Mouse (Mus musculus): ENCODE results near the gene Padi2. TPM values are rescaled to one million over a fixed set of nuclear protein-coding genes. Genes with fewer than 3 reads are reported as not detected.
A peak's percentile ranks its signal among the peaks of the same experiment; 100 is the strongest.

Gene Padi2
- polyA plus RNA-seq, 1 experiment from 2014 or later, result 3.8 TPM

GRCm38 (mm10) chr4:140986711-140987395, 80.7 kb downstream of the Padi2 start, which contains the start of gene Atp13a2:
Atp13a2 (plus strand) TSS chr4:140986873.
- no peaks in the 10 kb centered on the region for H3K27me3 ChIP-seq (ENCODE audit: control insufficient read depth, insufficient read depth, low read length)
- H3K9me3 ChIP-seq (replicated peaks; ENCODE audit: control insufficient read depth, low read length), result no peaks in the 10 kb centered on the region
- peak; percentile 86 for ATAC-seq (replicated peaks; ENCODE audit: insufficient number of reproducible peaks, low FRiP score, low TSS enrichment)
- peak within 1 kb of the TSS; percentile 91 for H3K4me3 ChIP-seq (ENCODE audit: low read depth, low read length)
- no peaks in the 10 kb centered on the region for H3K36me3 ChIP-seq (ENCODE audit: control insufficient read depth, insufficient read depth, low read length)
- H3K4me2 ChIP-seq, result peak within 1 kb of the TSS; percentile 93
- H3K9ac ChIP-seq (ENCODE audit: low read depth, low read length), result peak within 1 kb of the TSS; percentile 90
- H3K4me1 ChIP-seq (ENCODE audit: control insufficient read depth, insufficient read depth, low read length), result peaks cover 16% of the 10 kb centered on the region
- WGBS (ENCODE audit: insufficient replicate concordance), result under 1% methylated on average over 54 of the region's 58 CpGs
- no peak within 1 kb of the TSS for H3K27ac ChIP-seq (ENCODE audit: low read depth, low read length)

DNA sequence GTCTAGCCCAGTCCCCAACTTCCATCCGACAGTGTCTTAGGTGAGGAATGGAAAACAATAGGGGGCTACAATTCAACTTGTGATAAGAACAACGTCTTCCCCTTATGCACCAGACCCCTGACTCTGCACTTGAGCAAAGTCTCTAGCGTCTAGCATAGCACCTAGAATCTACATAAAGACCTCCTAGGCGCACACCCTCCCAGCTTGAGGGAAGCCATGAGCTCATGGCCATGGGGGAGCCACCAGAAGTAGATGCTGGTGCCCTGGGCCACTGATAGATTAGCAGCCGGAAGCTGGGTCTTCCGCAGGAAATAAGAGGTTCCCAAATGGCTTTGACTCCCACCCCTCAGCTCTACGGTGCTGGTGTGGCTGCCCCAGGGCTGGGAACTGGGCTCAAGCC, 81.3 kb downstream of the Padi2 start:
- WGBS (ENCODE audit: insufficient replicate concordance), result 22% methylated on average over 7 of the region's 7 CpGs

DNA sequence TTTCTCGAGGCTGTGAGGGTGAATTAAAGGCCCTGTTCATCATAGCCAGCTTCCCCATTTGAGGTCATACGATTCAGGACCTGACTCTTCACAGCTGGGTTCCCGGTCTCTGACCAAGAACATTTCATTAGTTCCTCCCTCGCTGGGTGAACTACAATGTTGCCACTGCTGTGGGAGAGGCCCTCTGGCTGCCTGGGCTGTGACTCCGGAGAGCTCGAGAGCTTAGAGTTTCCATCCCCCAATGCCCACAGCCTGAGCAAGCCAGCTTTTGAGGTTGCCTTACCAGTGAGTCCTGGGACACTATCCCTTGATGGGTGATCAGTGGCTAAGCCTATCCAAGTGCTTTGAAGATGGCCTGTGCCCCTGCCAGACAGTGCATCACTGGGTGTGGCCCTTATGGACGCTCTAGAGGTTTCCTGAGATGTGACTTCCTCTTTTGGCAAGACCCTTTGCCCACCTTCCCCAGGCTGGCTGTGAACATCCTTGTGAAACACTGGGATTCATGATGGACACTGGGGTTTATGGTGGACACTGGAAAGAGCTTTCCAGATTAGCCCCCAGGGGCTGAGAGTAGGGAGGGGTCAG, 82.7 kb downstream of the Padi2 start:
- no peak for ATAC-seq (replicated peaks; ENCODE audit: insufficient number of reproducible peaks, low FRiP score, low TSS enrichment)
- no peaks in the 10 kb centered on the region for H3K27me3 ChIP-seq (ENCODE audit: control insufficient read depth, insufficient read depth, low read length)
- peaks cover 6% of the 10 kb centered on the region; the same call in 1 of the 2 replicates for H3K36me3 ChIP-seq (ENCODE audit: control insufficient read depth, insufficient read depth, low read length)
- no peaks in the 10 kb centered on the region for H3K9me3 ChIP-seq (replicated peaks; ENCODE audit: control insufficient read depth, low read length)
- no peak overlapping the region for H3K9ac ChIP-seq (ENCODE audit: low read depth, low read length)
- H3K4me2 ChIP-seq, result peak overlapping the region; percentile 93
- 67% methylated on average over 7 of the region's 7 CpGs for whole genome bisulfite sequencing (ENCODE audit: insufficient replicate concordance)
- H3K4me3 ChIP-seq (ENCODE audit: low read depth, low read length), result no peak overlapping the region
- H3K27ac ChIP-seq (ENCODE audit: low read depth, low read length), result no peak overlapping the region
- H3K4me1 ChIP-seq (ENCODE audit: control insufficient read depth, insufficient read depth, low read length), result peaks cover 9% of the 10 kb centered on the region

More for the DNA sequence above, 81.3 kb downstream of the Padi2 start:
- no peak for ATAC-seq (replicated peaks; ENCODE audit: insufficient number of reproducible peaks, low FRiP score, low TSS enrichment)
- Histone ChIP-seq H3K9me3 (replicated peaks; ENCODE audit: control insufficient read depth, low read length) (no peaks in the 10 kb centered on the region), H3K4me3 (ENCODE audit: low read depth, low read length) (peak overlapping the region; percentile 91), H3K4me2 (peak overlapping the region; percentile 93), H3K4me1 (ENCODE audit: control insufficient read depth, insufficient read depth, low read length) (peaks cover 16% of the 10 kb centered on the region), H3K27ac (ENCODE audit: low read depth, low read length) (no peak overlapping the region), H3K27me3 (ENCODE audit: control insufficient read depth, insufficient read depth, low read length) (no peaks in the 10 kb centered on the region), H3K36me3 (ENCODE audit: control insufficient read depth, insufficient read depth, low read length) (0 out of 2 replicates have a peak, but pooled peaks cover 4% of the 10 kb centered on the region), H3K9ac (ENCODE audit: low read depth, low read length) (peak overlapping the region; percentile 90)

DNA sequence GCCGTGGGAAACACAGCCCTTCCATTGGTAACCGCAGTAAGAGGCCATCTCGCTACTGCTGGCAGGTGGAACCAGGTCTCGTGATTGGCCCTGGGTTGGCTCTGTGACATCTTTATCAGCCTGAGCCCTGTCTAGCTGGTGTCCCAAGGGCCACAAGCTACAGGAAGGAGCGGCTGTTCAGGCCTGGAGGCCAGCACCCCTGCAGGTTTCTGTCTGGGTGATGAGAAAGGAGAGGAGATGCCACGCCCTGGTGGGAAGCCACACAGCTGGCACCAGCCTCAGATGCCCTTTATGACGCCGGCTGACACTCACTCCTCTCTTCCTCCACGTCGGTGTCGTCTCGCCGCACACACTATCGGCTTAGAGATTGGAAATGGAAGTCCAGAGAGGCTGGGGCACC, 83.3 kb downstream of the Padi2 start:
- no peaks in the 10 kb centered on the region for H3K27me3 ChIP-seq (ENCODE audit: control insufficient read depth, insufficient read depth, low read length)
- peaks cover 6% of the 10 kb centered on the region; the same call in 1 of the 2 replicates for H3K36me3 ChIP-seq (ENCODE audit: control insufficient read depth, insufficient read depth, low read length)
- H3K4me3 ChIP-seq (ENCODE audit: low read depth, low read length), result no peak overlapping the region
- no peak overlapping the region for H3K4me2 ChIP-seq
- WGBS (ENCODE audit: insufficient replicate concordance), result 82% methylated on average over 14 of the region's 14 CpGs
- no peak overlapping the region for H3K9ac ChIP-seq (ENCODE audit: low read depth, low read length)
- no peak for ATAC-seq (replicated peaks; ENCODE audit: insufficient number of reproducible peaks, low FRiP score, low TSS enrichment)
- H3K4me1 ChIP-seq (ENCODE audit: control insufficient read depth, insufficient read depth, low read length), result peaks cover 9% of the 10 kb centered on the region
- no peaks in the 10 kb centered on the region for H3K9me3 ChIP-seq (replicated peaks; ENCODE audit: control insufficient read depth, low read length)
- no peak overlapping the region for H3K27ac ChIP-seq (ENCODE audit: low read depth, low read length)

DNA sequence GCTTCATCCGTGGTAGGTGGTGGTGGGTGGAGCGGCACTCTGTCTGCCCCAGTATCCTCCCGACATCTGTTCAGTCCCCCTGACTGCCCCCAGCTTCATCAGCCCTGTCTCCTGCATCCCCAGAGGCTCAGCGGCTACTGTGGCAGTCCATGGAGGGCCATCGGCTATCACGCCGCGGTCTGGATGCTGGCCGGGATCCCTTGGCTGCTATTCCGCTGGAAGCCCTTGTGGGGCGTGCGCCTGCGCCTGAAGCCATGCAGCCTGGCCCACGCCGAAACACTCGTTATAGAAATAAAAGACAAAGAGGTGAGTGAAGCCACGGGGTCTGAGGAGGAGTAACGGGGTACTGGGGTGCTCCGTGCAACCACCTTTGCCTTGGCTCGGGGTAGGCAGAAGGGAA, 86.1 kb downstream of the Padi2 start:
- H3K4me3 ChIP-seq (ENCODE audit: low read depth, low read length), result no peak overlapping the region

DNA sequence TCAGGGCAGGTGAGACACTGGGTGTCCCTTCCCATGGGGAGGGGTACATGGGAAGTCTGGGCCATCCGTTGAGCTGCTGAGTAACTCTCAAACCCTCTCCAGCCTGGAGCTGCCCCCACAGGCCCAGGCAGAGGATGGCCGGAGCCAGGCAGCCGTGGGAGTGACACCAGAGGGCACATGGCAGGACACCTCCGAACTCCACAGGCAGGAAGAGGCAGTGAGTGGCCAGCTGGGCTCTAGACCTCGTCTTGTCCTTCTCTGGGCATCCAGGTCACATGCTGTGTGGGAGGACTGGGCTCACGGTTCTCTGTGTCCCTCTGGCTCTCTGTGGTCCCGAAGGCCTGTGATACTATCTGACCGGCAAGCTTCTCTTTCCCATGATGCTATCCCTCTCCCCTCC, 87.7 kb downstream of the Padi2 start:
- Histone ChIP-seq H3K36me3 (ENCODE audit: control insufficient read depth, insufficient read depth, low read length) (peaks cover 24% of the 10 kb centered on the region), H3K4me1 (ENCODE audit: control insufficient read depth, insufficient read depth, low read length) (no peaks in the 10 kb centered on the region), H3K27me3 (ENCODE audit: control insufficient read depth, insufficient read depth, low read length) (no peaks in the 10 kb centered on the region), H3K4me2 (no peak overlapping the region), H3K27ac (ENCODE audit: low read depth, low read length) (no peak overlapping the region), H3K9ac (ENCODE audit: low read depth, low read length) (no peak overlapping the region), H3K9me3 (replicated peaks; ENCODE audit: control insufficient read depth, low read length) (no peaks in the 10 kb centered on the region), H3K4me3 (ENCODE audit: low read depth, low read length) (no peak overlapping the region)
- 82% methylated on average over 8 of the region's 8 CpGs for WGBS (ENCODE audit: insufficient replicate concordance)
- no peak for ATAC-seq (replicated peaks; ENCODE audit: insufficient number of reproducible peaks, low FRiP score, low TSS enrichment)

More for the DNA sequence above, 86.1 kb downstream of the Padi2 start:
- Histone ChIP-seq H3K9me3 (replicated peaks; ENCODE audit: control insufficient read depth, low read length) (no peaks in the 10 kb centered on the region), H3K27me3 (ENCODE audit: control insufficient read depth, insufficient read depth, low read length) (no peaks in the 10 kb centered on the region), H3K4me2 (no peak overlapping the region), H3K36me3 (ENCODE audit: control insufficient read depth, insufficient read depth, low read length) (peaks cover 16% of the 10 kb centered on the region), H3K4me1 (ENCODE audit: control insufficient read depth, insufficient read depth, low read length) (peaks cover 6% of the 10 kb centered on the region; the same call in 1 of the 2 replicates), H3K27ac (ENCODE audit: low read depth, low read length) (no peak overlapping the region), H3K9ac (ENCODE audit: low read depth, low read length) (no peak overlapping the region)
- 82% methylated on average over 20 of the region's 20 CpGs for WGBS (ENCODE audit: insufficient replicate concordance)
- no peak for ATAC-seq (replicated peaks; ENCODE audit: insufficient number of reproducible peaks, low FRiP score, low TSS enrichment)

DNA sequence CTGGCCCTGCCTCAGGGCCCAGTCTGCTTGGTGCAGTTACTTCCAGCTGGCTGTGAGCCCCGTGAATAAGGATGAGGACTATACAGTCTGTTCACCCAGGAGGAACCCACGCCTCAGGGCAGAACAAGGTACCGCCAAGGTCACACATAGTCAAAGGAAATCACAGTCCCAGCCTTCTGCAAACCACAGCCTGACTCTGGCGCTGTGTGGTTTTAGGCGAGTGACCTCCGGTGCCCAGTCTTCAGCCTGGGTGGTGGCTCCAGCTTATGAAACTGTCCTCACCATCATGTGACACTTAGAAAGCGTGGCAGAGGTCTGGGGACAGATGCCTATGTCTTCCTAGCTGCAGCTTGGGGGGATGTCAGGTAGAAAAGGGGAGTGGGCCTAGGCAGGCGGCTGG, 89.7 kb downstream of the Padi2 start:
- Histone ChIP-seq H3K27me3 (ENCODE audit: control insufficient read depth, insufficient read depth, low read length) (no peaks in the 10 kb centered on the region), H3K4me3 (ENCODE audit: low read depth, low read length) (no peak overlapping the region), H3K9ac (ENCODE audit: low read depth, low read length) (no peak overlapping the region), H3K4me1 (ENCODE audit: control insufficient read depth, insufficient read depth, low read length) (no peaks in the 10 kb centered on the region), H3K36me3 (ENCODE audit: control insufficient read depth, insufficient read depth, low read length) (peaks cover 34% of the 10 kb centered on the region), H3K27ac (ENCODE audit: low read depth, low read length) (no peak overlapping the region), H3K9me3 (replicated peaks; ENCODE audit: control insufficient read depth, low read length) (no peaks in the 10 kb centered on the region), H3K4me2 (no peak overlapping the region)
- ATAC-seq (replicated peaks; ENCODE audit: insufficient number of reproducible peaks, low FRiP score, low TSS enrichment), result no peak
- WGBS (ENCODE audit: insufficient replicate concordance), result 86% methylated on average over 8 of the region's 8 CpGs

GRCm38 (mm10) chr4:140996812-140997211, 90.7 kb downstream of the Padi2 start:
- Histone ChIP-seq H3K4me2 (no peak overlapping the region), H3K36me3 (ENCODE audit: control insufficient read depth, insufficient read depth, low read length) (peaks cover 35% of the 10 kb centered on the region), H3K4me1 (ENCODE audit: control insufficient read depth, insufficient read depth, low read length) (no peaks in the 10 kb centered on the region), H3K9me3 (replicated peaks; ENCODE audit: control insufficient read depth, low read length) (no peaks in the 10 kb centered on the region), H3K9ac (ENCODE audit: low read depth, low read length) (no peak overlapping the region), H3K4me3 (ENCODE audit: low read depth, low read length) (no peak overlapping the region), H3K27ac (ENCODE audit: low read depth, low read length) (no peak overlapping the region), H3K27me3 (ENCODE audit: control insufficient read depth, insufficient read depth, low read length) (no peaks in the 10 kb centered on the region)
- ATAC-seq (replicated peaks; ENCODE audit: insufficient number of reproducible peaks, low FRiP score, low TSS enrichment), result no peak
- 89% methylated on average over 9 of the region's 9 CpGs for WGBS (ENCODE audit: insufficient replicate concordance)
